Mouse (Mus musculus) midbrain, postnatal 0 days (tissue): ENCODE results near the gene Exo1. TPM values are rescaled to one million over a fixed set of nuclear protein-coding genes. Genes with fewer than 3 reads are reported as not detected.

ENCODE experiments used
- ATAC-seq: fragments of 200-750 bp; cut with Nextera tagmentation; 2 replicates; pipeline ENCODE4 v1.8.0; 2017; ENCODE audit warnings: moderate number of reproducible peaks, mild to moderate bottlenecking, moderate TSS enrichment, moderate library complexity; ENCODE audit not compliant: low FRiP score
- DNase-seq: peaks from one replicate; pipeline ENCODE4 v3.0.0-alpha.2; 2015; ENCODE audit warnings: low spot score
- H3K27ac ChIP-seq: fragments of 300-500 bp; sonication (generic); 2 replicates; pipeline ENCODE4 v1.5.1; 2014; ENCODE audit warnings: low read depth, mild to moderate bottlenecking, low read length, mixed read lengths
- H3K27me3 ChIP-seq: fragments of 300-500 bp; sonication (generic); 2 replicates; pipeline ENCODE4 v1.6.1; 2014; ENCODE audit warnings: low read length, control low read depth, mixed read lengths; ENCODE audit not compliant: insufficient read depth
- H3K36me3 ChIP-seq: fragments of 300-500 bp; sonication (generic); 2 replicates; pipeline ENCODE4 v1.6.1; 2014; ENCODE audit warnings: low read length, control low read depth, mixed read lengths; ENCODE audit not compliant: insufficient read depth
- H3K4me1 ChIP-seq: fragments of 300-500 bp; sonication (generic); 2 replicates; pipeline ENCODE4 v1.6.1; 2014; ENCODE audit warnings: mild to moderate bottlenecking, control low read depth, antibody characterized with exemption, low read length, mixed read lengths; ENCODE audit not compliant: insufficient read depth
- H3K4me2 ChIP-seq: fragments of 300-500 bp; sonication (generic); 2 replicates; pipeline ENCODE4 v1.6.1; 2014; ENCODE audit warnings: low read depth, mild to moderate bottlenecking, low read length, mixed read lengths; ENCODE audit not compliant: poor library complexity, severe bottlenecking
- H3K4me3 ChIP-seq: fragments of 300-500 bp; sonication (generic); 2 replicates; pipeline ENCODE4 v1.5.1; 2014; ENCODE audit warnings: low read depth, mild to moderate bottlenecking, low read length, moderate library complexity
- H3K9ac ChIP-seq: fragments of 300-500 bp; sonication (generic); replicated peaks from 2 replicates; pipeline ENCODE4 v1.6.1; 2014; ENCODE audit warnings: mild to moderate bottlenecking, low read length, moderate library complexity, mixed read lengths; ENCODE audit not compliant: poor library complexity, severe bottlenecking
- H3K9me3 ChIP-seq: fragments of 300-500 bp; sonication (generic); 2 replicates; pipeline ENCODE4 v1.6.1; 2016; ENCODE audit warnings: low read length, control low read depth
- CTCF ChIP-seq: IDR thresholded peaks from 2 replicates; pipeline ENCODE4 v1.5.1; 2016; ENCODE audit warnings: antibody characterized with exemption, mild to moderate bottlenecking
- WGBS: fragments of 180-500 bp; shearing (Covaris S2); extraction: QIAGEN DNeasy Blood & Tissue Kit; methylation state at CpG from one replicate; pipeline ENCODE4 v1.1.7; 2014; 5-methylcytosine and 5-hydroxymethylcytosine counted together
- polyA plus RNA-seq: library from polyadenylated mRNA; unstranded; fragments of >200 nt; fragmentation: Nextera tagmentation; extraction: Ambion mirVana; gene quantifications from 2 replicates; pipeline ENCODE4 v1.2.1, GENCODE M21; 2015
- total RNA-seq: library from RNA; depleted of rRNA; stranded (reverse); fragments of >200 nt; gene quantifications from 2 replicates; pipeline ENCODE4 v1.2.3, GENCODE M21; 2014; rRNA removed

The Exo1 gene
- total and polyA plus RNA-seq, 2 experiments from 2014 or later = 1.4 to 2.1 TPM

DNA sequence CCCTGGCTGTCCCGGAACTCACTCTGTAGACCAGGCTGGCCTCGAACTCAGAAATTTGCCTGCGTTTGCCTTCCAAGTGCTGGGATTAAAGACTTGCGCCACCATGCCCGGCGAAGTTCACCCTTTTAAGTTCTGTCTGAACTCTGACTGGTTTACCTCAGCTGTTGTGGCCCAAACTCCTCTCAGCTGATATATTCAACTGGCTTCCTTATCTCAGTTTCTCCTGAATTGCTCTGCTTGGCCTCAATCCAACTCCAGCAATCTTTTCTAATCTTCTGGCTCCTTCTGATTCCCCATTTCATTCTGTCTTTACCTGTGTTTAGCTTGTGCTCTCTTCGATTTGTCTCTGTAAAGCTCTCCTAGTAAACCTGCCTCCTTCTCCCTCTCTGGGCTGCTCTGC is 62.8 kb downstream of the Exo1 start:
- Histone ChIP-seq H3K36me3 (no peaks in the 10 kb centered on the region), H3K9me3 (no peaks in the 10 kb centered on the region), H3K4me3 (no peak overlapping the region), H3K9ac (no peak overlapping the region), H3K27me3 (no peaks in the 10 kb centered on the region), H3K4me1 (no peaks in the 10 kb centered on the region), H3K27ac (no peak overlapping the region), H3K4me2 (no peak overlapping the region)
- TF ChIP-seq CTCF = no peak
- ATAC-seq (no peak), DNase-seq (no peak)
- 94% methylated on average over 7 of the region's 7 CpGs for WGBS

DNA sequence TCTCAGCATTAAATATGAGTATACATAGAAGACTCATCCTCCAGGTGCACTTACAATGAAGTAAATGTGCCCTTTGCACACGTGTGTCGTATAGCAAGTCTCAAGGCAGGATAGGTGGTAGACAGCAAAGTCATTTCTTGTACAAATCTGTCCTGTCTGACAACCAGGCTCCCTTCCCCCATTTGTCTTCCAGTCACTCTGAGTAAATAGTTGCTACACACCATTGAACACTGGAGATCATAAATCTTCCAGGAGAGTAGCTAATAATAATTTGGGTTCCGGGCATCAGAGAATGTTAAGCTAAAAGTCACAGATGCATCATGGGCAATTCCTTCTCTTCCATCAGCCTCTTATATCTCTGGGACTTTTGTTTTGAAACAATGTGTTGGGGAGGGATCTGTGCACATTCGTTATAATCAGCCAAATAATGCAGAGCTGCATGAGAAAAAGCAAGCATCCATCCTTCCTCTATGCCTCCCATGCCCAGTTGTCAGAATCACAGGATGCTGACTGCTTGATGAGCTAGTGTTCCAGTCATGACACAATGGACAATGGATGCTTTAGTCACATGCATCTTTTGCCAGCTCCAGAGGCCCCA is 66.4 kb downstream of the Exo1 start:
- Histone ChIP-seq H3K4me1 (no peaks in the 10 kb centered on the region), H3K4me3 (no peak overlapping the region), H3K27me3 (no peaks in the 10 kb centered on the region), H3K36me3 (no peaks in the 10 kb centered on the region), H3K4me2 (no peak overlapping the region), H3K9ac (no peak overlapping the region), H3K27ac (no peak overlapping the region), H3K9me3 (no peaks in the 10 kb centered on the region)
- ATAC-seq (no peak), DNase-seq (peak; percentile 27)
- TF ChIP-seq CTCF = no peak
- 81% methylated on average over 4 of the region's 4 CpGs for WGBS

DNA sequence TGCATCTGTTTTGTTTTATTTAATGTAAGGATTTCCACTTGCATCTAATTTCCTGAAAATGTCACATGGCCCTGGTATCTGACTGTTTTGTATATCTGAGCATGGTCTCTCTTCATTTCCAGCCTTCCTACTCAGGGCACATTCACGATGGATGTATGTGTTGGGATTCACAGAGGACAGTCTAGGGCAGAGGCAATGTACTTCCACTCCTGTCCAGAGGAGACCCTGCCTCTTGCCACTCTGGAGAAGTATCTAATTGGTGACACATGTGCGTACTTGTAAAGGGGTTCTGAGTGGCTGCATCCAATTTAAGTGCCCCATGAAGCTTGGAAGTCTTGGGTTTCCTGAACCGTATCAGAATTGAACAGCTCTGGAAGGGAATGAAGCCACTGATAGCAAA is 70.0 kb downstream of the Exo1 start:
- ATAC-seq = no peak
- WGBS = 81% methylated on average over 3 of the region's 3 CpGs

DNA sequence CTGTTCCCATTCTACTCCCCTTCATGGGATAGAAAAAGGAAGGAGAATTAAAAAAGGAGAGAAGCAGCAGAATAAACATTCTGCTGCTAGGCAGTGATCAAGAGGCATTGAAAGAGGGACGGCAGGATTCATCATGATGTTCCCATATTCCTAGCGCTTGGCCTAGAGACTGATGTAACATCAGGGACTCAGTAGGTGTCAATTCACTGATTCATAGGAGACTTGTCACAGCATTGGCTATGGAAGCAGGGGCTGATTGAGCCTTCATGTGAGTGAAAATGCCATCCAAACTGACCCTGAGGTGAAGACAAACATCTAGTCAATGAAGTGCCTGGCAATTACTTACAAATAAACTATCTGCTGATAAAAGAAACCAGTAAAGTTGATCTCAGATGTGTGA is 70.5 kb downstream of the Exo1 start:
- 92% methylated on average over 2 of the region's 2 CpGs for WGBS
- Histone ChIP-seq H3K36me3 (no peaks in the 10 kb centered on the region), H3K4me1 (no peaks in the 10 kb centered on the region), H3K4me2 (no peak overlapping the region), H3K9ac (no peak overlapping the region), H3K9me3 (no peaks in the 10 kb centered on the region), H3K27me3 (no peaks in the 10 kb centered on the region), H3K27ac (no peak overlapping the region), H3K4me3 (no peak overlapping the region)
- ATAC-seq (no peak), DNase-seq (no peak)
- TF ChIP-seq CTCF = no peak

More for the DNA sequence above, 70.0 kb downstream of the Exo1 start:
- DNase-seq = no peak
- Histone ChIP-seq H3K9ac (no peak overlapping the region), H3K9me3 (no peaks in the 10 kb centered on the region), H3K36me3 (no peaks in the 10 kb centered on the region), H3K27me3 (no peaks in the 10 kb centered on the region), H3K27ac (no peak overlapping the region), H3K4me1 (no peaks in the 10 kb centered on the region), H3K4me2 (no peak overlapping the region), H3K4me3 (no peak overlapping the region)
- no peak for TF ChIP-seq CTCF

DNA sequence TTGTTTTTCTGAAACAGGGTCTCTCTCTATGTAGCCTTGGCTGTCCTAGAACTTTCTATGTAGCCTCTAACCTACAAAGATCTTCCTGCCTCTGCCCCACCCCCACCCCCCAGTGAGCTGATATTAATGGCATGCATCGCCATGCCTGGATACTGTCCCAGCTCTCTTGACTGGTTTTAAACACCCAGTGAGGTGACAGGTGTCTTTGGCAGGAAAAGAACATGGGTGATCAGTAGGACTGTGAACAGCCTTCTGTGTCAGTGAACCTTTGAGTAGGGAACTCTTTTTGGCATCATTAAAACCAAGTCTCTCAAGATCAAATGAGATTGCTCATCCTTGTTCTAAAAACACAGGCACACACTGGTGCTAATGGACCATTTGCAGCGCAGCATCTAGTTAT is 81.4 kb downstream of the Exo1 start:
- Histone ChIP-seq H3K4me1 (no peaks in the 10 kb centered on the region), H3K27ac (no peak overlapping the region), H3K36me3 (no peaks in the 10 kb centered on the region), H3K4me2 (no peak overlapping the region), H3K9ac (no peak overlapping the region), H3K27me3 (no peaks in the 10 kb centered on the region), H3K9me3 (no peaks in the 10 kb centered on the region), H3K4me3 (no peak overlapping the region)
- no peak for TF ChIP-seq CTCF
- DNase-seq (no peak), ATAC-seq (no peak)
- 92% methylated on average over 2 of the region's 2 CpGs for WGBS

Other genes with a start within 250 kb of the Exo1 start
- 16.2 and 19.3 TPM in 2 replicates for gene Opn3, start 187.8 kb upstream of the Exo1 start, total RNA-seq
- gene Opn3, start 187.8 kb upstream of the Exo1 start, polyA plus RNA-seq = 9.5 and 10.4 TPM in 2 replicates
- 12.6 and 29.8 TPM in 2 replicates for gene Chml, start 187.7 kb upstream of the Exo1 start, total RNA-seq
- gene Chml, start 187.7 kb upstream of the Exo1 start, polyA plus RNA-seq = 2.6 and 3.1 TPM in 2 replicates
- not detected in 2 replicates for gene Wdr64, start 182.0 kb upstream of the Exo1 start, total RNA-seq
- not detected in 2 replicates for gene Wdr64, start 182.0 kb upstream of the Exo1 start, polyA plus RNA-seq
- gene Gm38100, start 39.7 kb downstream of the Exo1 start, total RNA-seq = not detected in 2 replicates
- 0.09 TPM in 1 of 2 replicates, not detected in the other for gene Gm38100, start 39.7 kb downstream of the Exo1 start, polyA plus RNA-seq
- 0.16 and 1.5 TPM in 2 replicates for gene Rbm8a2, start 98.5 kb downstream of the Exo1 start, total RNA-seq
- 0.36 and 0.57 TPM in 2 replicates for gene Rbm8a2, start 98.5 kb downstream of the Exo1 start, polyA plus RNA-seq